Mouse (Mus musculus): Measurements from ENCODE around the gene Katnbl1.

GRCm38 (mm10) chr2:112392689-112393088 lies 13.7 kb downstream of the Katnbl1 start:
- TF ChIP-seq TAL1 (IDR thresholded peaks at IDR 0.05; ENCODE audit: low read length) (no peak), GATA1 (IDR thresholded peaks at IDR 0.05; ENCODE audit: low read length) (no peak)

Data from erythroblast, embryonic 14.5 days (primary cell).